Mouse (Mus musculus): ENCODE measurements around the gene Lgals3bp. TPM values are rescaled to one million over a fixed set of nuclear protein-coding genes. Genes with fewer than 3 reads are reported as not detected.
"Not testable (repeated sequence)": the region's sequence is repeated elsewhere in the genome, so short reads cannot be mapped to it uniquely, and the experiment has no call there.

Lgals3bp gene
- total RNA-seq, 2 experiments from 2014 or later: 17.1 to 17.3 TPM

DNA sequence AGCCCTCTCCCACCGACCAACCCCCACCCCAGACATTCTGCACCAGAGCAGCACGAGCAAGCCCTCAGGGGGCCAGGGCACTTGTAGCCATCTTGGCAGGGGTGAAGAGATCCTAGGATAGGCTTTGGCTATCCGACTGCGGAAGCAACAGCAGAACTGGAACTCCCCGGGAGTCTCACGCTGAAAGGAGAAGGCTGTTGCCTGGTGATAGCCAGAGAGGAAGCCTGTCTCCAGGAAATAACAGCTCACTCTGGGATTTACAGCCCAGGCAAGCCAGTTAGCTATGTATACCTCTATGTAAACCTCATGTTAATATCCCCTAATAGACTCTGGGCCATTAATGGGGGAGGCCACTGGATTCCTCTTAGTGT is 1.3 kb downstream of the Lgals3bp start:
- DNase-seq: no peak

DNA sequence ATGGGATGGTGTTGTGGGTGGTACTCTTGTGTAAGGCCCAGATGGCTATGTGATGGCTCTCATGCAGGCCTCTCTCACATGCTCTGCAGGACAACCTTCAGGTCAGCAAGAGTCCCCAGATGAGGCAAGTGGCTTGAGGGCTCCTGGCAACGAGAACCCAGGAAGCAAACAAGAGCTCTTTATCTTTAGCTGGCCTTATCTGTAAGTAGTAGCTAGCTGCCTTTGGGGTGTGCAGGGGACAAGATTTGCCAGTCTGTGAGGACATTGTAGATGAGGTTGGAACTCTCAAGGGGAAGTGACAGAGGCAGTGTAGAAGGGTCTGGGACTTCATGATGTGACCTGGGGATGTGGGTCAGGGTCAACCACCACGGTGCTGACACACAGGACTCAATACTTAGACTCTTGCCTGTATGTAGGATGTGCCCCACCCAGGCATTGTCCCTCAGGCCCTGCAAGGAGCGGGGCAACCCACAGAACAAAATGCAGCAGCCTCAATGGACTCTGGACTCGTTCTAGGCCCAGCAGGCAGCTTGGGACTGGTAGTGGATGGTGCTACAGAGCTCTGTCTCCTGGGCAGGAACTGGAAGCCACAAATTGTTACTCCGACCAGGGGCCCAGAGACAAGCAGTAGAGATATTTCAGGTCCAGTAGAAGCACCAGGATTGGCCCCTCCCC is 1.9 kb downstream of the Lgals3bp start:
- no peak for DNase-seq

DNA sequence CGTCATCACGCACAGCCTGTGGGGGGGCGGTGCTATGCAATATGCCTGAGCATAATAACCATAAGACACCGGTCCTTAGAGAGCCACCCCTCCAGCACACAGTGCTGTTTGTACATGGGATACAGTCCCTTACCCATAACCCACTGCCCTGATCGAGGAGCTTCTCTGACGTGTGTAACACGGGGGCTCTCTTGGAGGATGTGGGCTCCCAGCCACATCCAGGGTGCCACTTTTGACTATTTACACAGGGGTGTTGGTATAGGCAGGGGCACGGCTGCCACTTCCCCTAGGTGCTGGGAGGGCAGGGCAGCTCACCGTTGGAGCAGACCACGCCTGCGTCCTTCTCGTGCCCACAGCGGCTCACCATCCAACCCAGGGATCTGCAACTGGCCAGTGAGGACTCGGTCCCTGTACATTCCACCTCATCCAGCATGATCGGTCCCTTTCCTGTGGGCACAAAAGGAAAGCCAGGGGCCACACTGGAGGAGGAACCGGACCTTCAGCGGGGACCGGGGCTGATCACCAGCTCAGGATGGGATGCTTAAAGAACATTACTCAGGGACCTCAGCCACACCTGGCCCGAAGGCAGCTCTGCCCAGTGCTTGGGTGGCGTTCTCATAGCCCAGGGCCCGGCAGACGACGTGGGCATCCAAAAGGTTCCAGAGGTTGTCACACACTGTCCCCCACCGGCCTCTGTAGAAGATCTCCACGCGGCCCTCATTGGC is 3.9 kb downstream of the Lgals3bp start:
- no peak for DNase-seq

DNA sequence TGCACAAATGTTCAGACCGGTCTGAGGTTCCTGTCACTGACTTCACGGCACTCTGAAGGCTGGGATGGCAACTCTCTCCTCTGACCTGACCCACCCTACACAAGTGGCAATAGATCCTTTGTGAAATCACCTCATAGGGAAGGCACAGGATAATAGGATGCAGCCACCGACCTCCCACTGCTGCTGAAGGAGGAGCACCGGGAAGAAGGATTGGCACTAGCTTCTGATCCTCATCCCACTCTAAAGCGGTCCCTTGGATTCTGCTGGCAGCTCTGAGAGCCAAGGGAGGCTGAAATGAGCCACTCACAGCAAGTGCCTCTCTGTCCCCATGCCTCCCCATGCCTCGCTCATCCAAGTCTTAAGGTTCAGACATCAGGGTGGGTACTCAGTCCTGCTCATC is 7.4 kb downstream of the Lgals3bp start:
- no peak for DNase-seq

DNA sequence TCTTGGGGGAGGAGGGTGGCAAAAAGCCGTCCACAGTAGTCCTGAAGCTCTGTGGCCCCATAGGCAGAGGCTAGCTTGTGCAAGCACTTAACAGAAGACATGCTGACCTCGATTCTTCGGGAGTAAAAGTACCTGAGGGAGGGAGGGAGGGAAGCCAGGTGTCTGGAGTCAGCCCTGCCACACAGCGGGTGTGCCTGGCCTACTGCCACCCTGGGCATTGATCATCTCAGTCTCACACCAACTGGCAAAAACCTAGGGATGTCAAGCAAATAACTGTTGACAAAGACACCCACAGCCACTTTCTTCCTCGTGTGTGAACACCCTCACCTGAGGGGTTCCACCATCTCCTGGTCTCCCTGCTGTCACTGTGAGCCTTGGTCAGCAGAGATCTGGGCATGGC is 7.9 kb downstream of the Lgals3bp start:
- DNase-seq: peak in 1 of 2 experiments; percentile 1

GRCm38 (mm10) chr11:118387816-118388215 is 14.1 kb downstream of the Lgals3bp start:
- DNase-seq: peak in 1 of 2 experiments; percentile 0

- peak; percentile 75 to 81 for DNase-seq
Measured at GRCm38 (mm10) chr11:118379251-118380009, 22.5 kb downstream of the Lgals3bp start.

DNA sequence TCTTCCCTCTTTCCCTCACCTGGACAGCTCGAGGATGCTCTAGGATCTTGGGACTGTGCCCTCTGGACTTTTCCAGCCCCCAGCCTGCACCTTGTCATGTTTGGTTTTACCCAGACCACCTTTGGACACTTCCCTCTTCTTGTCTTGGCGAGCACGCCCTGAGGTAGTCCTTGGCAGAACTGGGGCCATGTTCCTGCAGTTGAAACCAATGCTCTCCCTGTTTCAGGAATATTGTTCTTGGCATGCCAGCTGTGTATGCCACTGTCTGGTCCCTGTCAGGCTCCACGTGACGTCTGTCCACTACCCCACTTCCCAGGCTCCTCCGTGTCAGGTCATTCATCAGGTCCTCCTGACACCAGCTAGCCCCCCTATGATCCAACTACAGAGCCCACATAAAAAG is 23.2 kb downstream of the Lgals3bp start:
- no peak for DNase-seq

GRCm38 (mm10) chr11:118376323-118376722 is 25.6 kb downstream of the Lgals3bp start:
- DNase-seq: not testable (repeated sequence)

- no peak for DNase-seq
Measured at GRCm38 (mm10) chr11:118375881-118376280, 26.0 kb downstream of the Lgals3bp start.

- DNase-seq: no peak
Measured at GRCm38 (mm10) chr11:118375461-118375860, 26.4 kb downstream of the Lgals3bp start.

DNA sequence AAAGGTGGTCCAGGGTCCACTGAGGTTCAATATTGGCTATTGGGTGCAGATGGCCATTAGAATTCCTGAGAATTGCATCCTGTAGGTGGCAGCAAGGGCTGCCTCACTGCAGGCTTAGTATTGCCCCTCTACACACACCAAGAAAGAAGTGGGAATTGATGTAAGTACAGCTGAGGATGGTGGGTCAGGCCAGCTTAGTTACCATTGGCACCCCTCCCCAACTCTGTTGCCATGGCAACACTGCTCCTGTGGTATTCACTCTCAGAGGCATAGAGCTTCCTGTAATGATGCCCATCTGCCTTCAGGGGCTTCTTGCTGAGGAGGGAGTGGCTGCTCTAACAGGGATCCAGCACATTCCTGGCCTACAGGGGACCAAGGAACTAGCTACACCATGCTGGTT is 26.9 kb downstream of the Lgals3bp start:
- no peak for DNase-seq

DNA sequence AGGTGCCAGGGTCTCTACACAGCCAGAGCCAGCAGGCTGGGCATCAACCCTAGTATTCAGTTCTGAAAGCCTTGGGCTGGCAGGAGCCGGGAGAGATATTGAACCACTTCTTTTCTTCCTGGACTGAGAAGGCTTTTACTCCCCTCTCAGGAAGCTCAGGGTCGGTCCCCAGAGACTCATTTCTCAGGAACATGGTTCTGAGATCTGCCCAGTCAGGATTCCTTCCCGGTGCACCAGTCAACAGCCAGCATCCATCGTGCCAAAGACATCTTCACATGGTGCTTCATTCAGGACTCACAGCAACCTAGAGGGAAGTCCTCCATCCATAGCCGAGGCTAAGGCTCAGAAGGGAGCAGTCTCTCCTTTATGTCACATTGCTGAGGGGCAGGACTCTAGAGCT is 27.4 kb downstream of the Lgals3bp start:
- no peak for DNase-seq

DNA sequence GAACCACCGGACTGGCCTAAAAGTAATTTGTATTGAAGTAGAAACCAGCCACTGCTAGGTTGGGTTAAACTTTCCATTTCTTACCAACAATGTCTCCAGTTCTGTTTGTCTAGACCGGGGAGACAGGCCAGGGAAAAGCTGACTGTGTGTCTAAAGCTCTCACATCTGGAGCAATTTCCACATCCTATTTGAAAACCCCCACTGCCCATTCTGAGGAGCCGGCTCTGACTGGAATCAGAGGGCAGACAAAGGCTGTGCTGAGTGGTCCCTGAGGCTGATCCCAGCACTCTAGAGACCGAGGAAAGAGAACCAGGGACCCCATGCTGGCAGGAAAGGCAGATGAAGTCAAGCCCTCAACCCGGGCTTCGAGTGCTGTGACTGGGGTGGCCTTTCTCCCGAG is 29.3 kb downstream of the Lgals3bp start:
- no peak for DNase-seq

DNA sequence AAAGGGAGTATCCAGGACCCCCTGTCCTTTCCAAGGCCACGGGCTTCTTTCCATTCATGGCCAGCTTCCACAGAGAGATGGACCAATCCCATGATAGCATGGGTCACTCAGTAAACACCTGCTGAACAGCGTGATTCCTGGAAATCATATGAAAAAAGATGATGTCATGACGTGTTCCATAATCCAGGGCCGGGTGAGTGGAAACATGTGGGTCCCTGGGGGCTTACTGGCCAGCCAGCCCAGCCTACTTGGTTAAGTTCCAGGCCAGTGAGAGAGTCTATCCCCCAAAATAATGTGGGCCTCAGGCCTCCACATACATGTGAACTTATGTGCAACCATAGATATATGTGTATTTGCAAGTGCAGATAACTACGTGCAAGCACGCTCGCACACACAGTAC is 30.0 kb downstream of the Lgals3bp start:
- no peak for DNase-seq

- no peak for DNase-seq
Measured at GRCm38 (mm10) chr11:118369657-118370056, 32.2 kb downstream of the Lgals3bp start.

- DNase-seq: no peak
Measured at GRCm38 (mm10) chr11:118369251-118369650, 32.6 kb downstream of the Lgals3bp start.

DNA sequence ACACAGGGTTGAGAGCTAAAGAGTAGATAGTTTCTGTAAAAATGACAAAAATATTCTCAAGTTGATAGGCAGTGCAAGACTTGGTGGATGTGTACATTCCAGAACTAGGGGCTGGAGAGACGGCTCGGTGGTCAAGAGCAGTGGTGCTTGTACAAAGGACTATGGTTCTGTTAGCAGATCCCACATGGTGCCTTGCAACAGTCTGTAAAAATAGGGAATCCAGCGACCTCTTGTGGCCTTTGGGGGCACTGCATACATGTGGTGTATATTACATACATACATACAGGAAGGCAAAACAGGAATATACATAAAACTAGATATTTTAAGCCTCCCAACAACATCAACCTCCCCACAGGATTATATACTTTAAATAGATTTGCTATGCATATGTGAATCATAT is 33.6 kb downstream of the Lgals3bp start:
- DNase-seq: no peak

- DNase-seq: no peak
Measured at GRCm38 (mm10) chr11:118366559-118366958, 35.3 kb downstream of the Lgals3bp start.

DNA sequence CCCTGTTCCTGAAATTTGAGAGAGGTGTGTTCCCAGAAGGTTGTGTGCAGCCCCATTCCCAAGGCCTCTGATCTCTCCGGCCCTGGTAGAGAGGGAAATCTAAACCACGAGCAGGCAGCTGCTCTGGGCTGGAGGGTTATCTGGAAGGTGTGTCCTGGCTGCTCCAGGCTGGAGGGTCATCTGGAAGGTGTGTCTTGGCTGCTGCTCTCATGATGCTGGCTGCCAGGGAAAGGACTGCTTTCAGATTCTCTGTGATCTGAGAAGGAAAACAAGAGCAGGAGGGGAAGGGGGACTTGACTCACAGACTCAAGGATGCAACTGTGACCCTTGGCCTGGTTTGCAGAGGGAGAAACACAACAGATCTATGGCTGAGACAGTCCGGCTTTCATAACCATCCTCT is 35.8 kb downstream of the Lgals3bp start:
- DNase-seq: no peak

DNA sequence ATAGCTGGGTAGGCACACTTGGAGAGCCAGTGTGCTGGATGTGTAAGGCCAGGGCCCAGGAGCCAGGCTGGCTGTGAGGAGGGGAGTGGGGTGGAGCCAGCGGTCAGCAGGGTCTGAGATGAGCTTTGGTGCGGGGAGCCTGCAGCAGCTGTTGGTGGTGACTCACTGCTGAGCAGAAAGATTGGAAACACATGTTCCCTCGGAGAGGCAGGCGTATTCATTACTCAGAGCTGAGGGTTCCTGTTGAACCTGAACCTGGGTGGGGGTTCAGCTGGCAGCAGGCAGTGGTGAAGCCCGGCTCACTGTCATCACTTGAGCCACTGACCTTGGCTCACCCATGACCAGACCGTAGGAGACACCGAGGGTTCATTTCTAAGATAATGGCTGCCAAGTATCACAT is 36.7 kb downstream of the Lgals3bp start:
- DNase-seq: no peak

DNA sequence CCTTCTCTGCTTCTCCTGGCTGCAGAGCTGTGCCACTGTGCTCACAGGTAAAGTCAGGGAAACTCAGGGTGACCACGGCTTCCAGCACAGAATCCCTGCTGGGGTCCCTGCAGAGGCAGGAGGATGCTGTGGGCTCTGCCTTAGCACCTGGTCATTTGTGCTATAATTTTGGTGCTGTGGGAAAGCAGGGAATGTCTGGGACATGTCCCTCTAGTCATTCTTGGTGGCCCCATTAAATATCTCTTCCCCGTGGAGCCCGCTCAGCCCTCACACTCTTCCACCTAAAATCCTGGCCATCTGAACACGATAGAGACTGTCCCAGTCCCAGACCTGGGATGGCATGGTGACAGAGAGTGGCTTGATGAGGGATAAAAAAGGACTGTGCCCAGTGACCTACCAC is 37.9 kb downstream of the Lgals3bp start:
- peak in 1 of 2 experiments; percentile 1 for DNase-seq

DNA sequence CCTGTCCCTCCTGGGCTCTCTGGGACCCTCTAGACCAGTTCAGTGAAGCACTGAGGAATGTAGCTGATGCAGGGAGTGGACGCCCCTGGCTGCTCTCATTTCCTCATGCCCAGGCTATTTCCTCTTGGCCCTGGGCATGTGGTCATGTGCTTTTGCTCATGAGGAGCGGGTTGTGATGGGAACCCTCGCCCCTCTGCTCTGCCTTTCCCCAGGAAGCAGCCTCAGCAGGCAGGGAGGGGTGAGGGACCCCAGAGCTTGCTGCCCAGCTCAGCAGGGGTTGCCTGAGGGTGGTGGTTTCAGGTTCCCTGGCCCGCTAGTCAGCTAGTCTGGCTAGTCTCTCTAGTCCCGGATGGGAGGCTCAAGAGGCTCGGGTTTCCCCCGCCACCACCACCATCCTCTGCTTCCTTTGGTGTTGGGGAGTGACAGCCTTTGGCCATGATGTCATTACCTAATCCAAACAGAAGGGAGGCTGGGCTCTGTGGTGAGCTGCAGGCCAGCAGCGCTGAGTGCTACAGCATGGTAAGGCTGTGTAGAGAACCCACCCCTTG is 38.8 kb downstream of the Lgals3bp start:
- DNase-seq: no peak
